27 mouse cellular contexts compared by ENCODE assay signal in the genomic region with DNA sequence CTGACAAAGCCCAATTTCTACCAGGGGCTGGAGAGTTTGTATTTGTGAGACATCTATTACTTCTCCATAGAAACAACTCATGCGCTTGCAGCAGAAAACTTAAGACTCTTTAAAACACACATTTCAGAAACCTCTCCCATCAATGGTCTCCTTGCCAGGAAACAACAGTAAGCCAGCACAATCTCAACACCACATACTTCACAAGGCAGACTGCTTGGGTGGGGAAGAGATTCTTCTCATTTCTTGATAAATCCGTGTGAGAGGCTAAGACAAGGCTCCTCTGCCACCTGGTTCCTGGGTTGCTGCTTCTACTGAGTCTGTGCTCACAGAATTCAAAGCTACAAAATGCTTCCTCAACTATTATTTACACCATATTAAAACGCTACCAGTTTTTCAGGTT. TPM values are rescaled to one million over a fixed set of nuclear protein-coding genes. Genes with fewer than 3 reads are reported as not detected.
DNase-seq lines count a peak whose midpoint lies in the region; ATAC-seq and TF ChIP-seq lines count a peak whose summit lies in the region.
"Had no signal": no experiment of that assay in that cellular context is flagged by ENCODE, and none has a peak within 500 bp of the region (broad histone marks: within the 10 kb centered on the region; RNA-seq: fewer than 3 reads in every experiment).

No protein-coding gene starts in this region.

- no peak for TF ChIP-seq CTCF in lung, postnatal 0 days (IDR thresholded peaks at IDR 0.05)
- no peak for TF ChIP-seq CTCF in lung, adult 2 months (IDR thresholded peaks at IDR 0.05; ENCODE audit: insufficient read depth, low read length)
- TF ChIP-seq CTCF in stomach, postnatal 0 days (IDR thresholded peaks at IDR 0.05; ENCODE audit: low read depth) = no peak

- no peak overlapping the region; the same call in 1 of the 2 replicates for H3K4me3 ChIP-seq in lung, postnatal 0 days (ENCODE audit: low read depth, low read length)
- H3K4me3 ChIP-seq in lung, adult 2 months (replicated peaks; ENCODE audit: extremely low read depth, low read depth, low read length) = no peak overlapping the region
- H3K4me3 ChIP-seq in stomach, postnatal 0 days (ENCODE audit: low read depth, low read length) = no peak overlapping the region
- H3K4me3 ChIP-seq: forebrain, embryonic 10.5 days; forebrain, embryonic 15.5 days; heart, embryonic 10.5 days; hindbrain, embryonic 10.5 days; hindbrain, embryonic 15.5 days; left cerebral cortex, adult 2 months; limb, embryonic 12.5 days; liver, embryonic 15.5 days; midbrain, embryonic 12.5 days; myocyte; neural tube, embryonic 12.5 days had no signal

- peak overlapping the region; percentile 30; the same call in 1 of the 2 replicates for H3K4me2 ChIP-seq in lung, postnatal 0 days (replicated peaks; ENCODE audit: low read depth, low read length)
- H3K4me2 ChIP-seq in stomach, postnatal 0 days (replicated peaks; ENCODE audit: low read depth) = no peak overlapping the region
- H3K4me2 ChIP-seq: forebrain, embryonic 15.5 days; hindbrain, embryonic 15.5 days; limb, embryonic 12.5 days; liver, embryonic 15.5 days; midbrain, embryonic 12.5 days; neural tube, embryonic 12.5 days had no signal

- H3K4me1 ChIP-seq in lung, postnatal 0 days (ENCODE audit: insufficient read depth, low read depth, low read length) = no peaks in the 10 kb centered on the region
- no peaks in the 10 kb centered on the region for H3K4me1 ChIP-seq in lung, adult 2 months (ENCODE audit: control insufficient read depth, insufficient read depth, low read length)
- no peaks in the 10 kb centered on the region for H3K4me1 ChIP-seq in stomach, postnatal 0 days (replicated peaks; ENCODE audit: control insufficient read depth, insufficient read depth)
- H3K4me1 ChIP-seq: forebrain, embryonic 10.5 days; hindbrain, embryonic 15.5 days; limb, embryonic 12.5 days; midbrain, embryonic 12.5 days; neural tube, embryonic 12.5 days had no signal

- ATAC-seq in lung, postnatal 0 days = peak; percentile 53
- no peak for ATAC-seq in stomach, postnatal 0 days (ENCODE audit: low FRiP score, low TSS enrichment)
- ATAC-seq: forebrain, embryonic 15.5 days; inflammation-experienced regulatory T-cells, adult 6 months had no signal

- no peaks in the 10 kb centered on the region for H3K27me3 ChIP-seq in lung, postnatal 0 days (replicated peaks; ENCODE audit: insufficient read depth, low read length)
- H3K27me3 ChIP-seq in stomach, postnatal 0 days (ENCODE audit: control insufficient read depth, insufficient read depth, low read length) = no peaks in the 10 kb centered on the region
- H3K27me3 ChIP-seq: forebrain, embryonic 15.5 days; hindbrain, embryonic 15.5 days; limb, embryonic 12.5 days; liver, embryonic 15.5 days; midbrain, embryonic 12.5 days; neural tube, embryonic 12.5 days had no signal

- H3K9me3 ChIP-seq in lung, postnatal 0 days (ENCODE audit: low read length) = no peaks in the 10 kb centered on the region
- no peaks in the 10 kb centered on the region for H3K9me3 ChIP-seq in stomach, postnatal 0 days (ENCODE audit: control insufficient read depth, low read length)
- H3K9me3 ChIP-seq: forebrain, embryonic 10.5 days; forebrain, embryonic 15.5 days; heart, embryonic 10.5 days; hindbrain, embryonic 10.5 days; limb, embryonic 12.5 days; liver, embryonic 15.5 days; midbrain, embryonic 12.5 days; neural tube, embryonic 12.5 days had no signal

- peak; percentile 78 for DNase-seq in heart, adult 11 months
- DNase-seq in heart, adult 9 months (ENCODE audit: low spot score in 2 of 2) = no peak
- DNase-seq in lung, postnatal 0 days (ENCODE audit: low spot score) = peak; percentile 35
- no peak for DNase-seq in lung, adult 2 months
- DNase-seq in brain, adult 2 months (ENCODE audit: low read depth, low spot score) = peak; percentile 21
- no peak for DNase-seq in stomach, postnatal 0 days (ENCODE audit: low spot score)
- DNase-seq in cerebellum, postnatal 25 days = no peak
- DNase-seq: adrenal gland, postnatal 36 days; cerebellum, adult 2 months; cerebellum, postnatal 14 days; gastrocnemius, postnatal 10 days; heart, postnatal 10 days; kidney, adult 11 months; kidney, postnatal 14 days; right cerebral cortex, postnatal 4 days had no signal

- TF ChIP-seq POLR2A in lung, adult 2 months (IDR thresholded peaks at IDR 0.05; ENCODE audit: borderline replicate concordance, extremely low read depth, low read depth, low read length) = no peak

- no peaks in the 10 kb centered on the region; the same call in 1 of the 2 replicates for H3K36me3 ChIP-seq in lung, postnatal 0 days (ENCODE audit: insufficient read depth, low read length)
- H3K36me3 ChIP-seq in stomach, postnatal 0 days (ENCODE audit: control insufficient read depth, insufficient read depth, low read length) = no peaks in the 10 kb centered on the region
- H3K36me3 ChIP-seq: forebrain, embryonic 10.5 days; forebrain, embryonic 15.5 days; heart, embryonic 10.5 days; hindbrain, embryonic 10.5 days; hindbrain, embryonic 15.5 days; limb, embryonic 12.5 days; midbrain, embryonic 12.5 days; neural tube, embryonic 12.5 days had no signal

- H3K27ac ChIP-seq in lung, postnatal 0 days (ENCODE audit: low read length) = peak overlapping the region; percentile 29; the same call in 1 of the 2 replicates
- H3K27ac ChIP-seq in stomach, postnatal 0 days (replicated peaks) = peak overlapping the region; percentile 35; the same call in 1 of the 2 replicates
- H3K27ac ChIP-seq: forebrain, embryonic 10.5 days; forebrain, embryonic 15.5 days; heart, embryonic 10.5 days; hindbrain, embryonic 10.5 days; hindbrain, embryonic 15.5 days; liver, embryonic 15.5 days; midbrain, embryonic 12.5 days; neural tube, embryonic 12.5 days had no signal

- 47% methylated on average over 3 of the region's 3 CpGs for WGBS in lung, postnatal 0 days
- 57% methylated on average over 3 of the region's 3 CpGs for WGBS in lung, adult 2 months
- 47% methylated on average over 3 of the region's 3 CpGs for WGBS in stomach, postnatal 0 days

- H3K9ac ChIP-seq in lung, postnatal 0 days (replicated peaks; ENCODE audit: low read depth) = no peak overlapping the region
- H3K9ac ChIP-seq in stomach, postnatal 0 days (ENCODE audit: low read length) = no peak overlapping the region
- H3K9ac ChIP-seq: forebrain, embryonic 15.5 days; hindbrain, embryonic 15.5 days; limb, embryonic 12.5 days; liver, embryonic 15.5 days; midbrain, embryonic 12.5 days; neural tube, embryonic 12.5 days had no signal

- TF ChIP-seq EP300 in lung, postnatal 0 days (IDR thresholded peaks at IDR 0.05) = peak; percentile 57
- TF ChIP-seq EP300 in stomach, postnatal 0 days (optimal IDR thresholded peaks at IDR 0.05) = no peak

RNA-seq across cellular contexts. Expression of gene Cacybp, which starts 37.1 kb away (rescaled TPM):
- polyA plus RNA-seq in lung, postnatal 0 days (2015; fragmentation: Nextera tagmentation; extraction: Ambion mirVana) = 82.5 and 102 TPM in 2 replicates
- polyA plus RNA-seq in lung, adult 2 months (2012; rRNA removed) = 4.9 and 5.7 TPM in 2 replicates
- 106 and 119 TPM in 2 replicates for polyA plus RNA-seq in stomach, postnatal 0 days (2015; fragmentation: Nextera tagmentation; extraction: Ambion mirVana)

RNA-seq across cellular contexts. Expression of gene Mrps14, which starts 54.8 kb away (rescaled TPM):
- polyA plus RNA-seq in lung, postnatal 0 days (2015; fragmentation: Nextera tagmentation; extraction: Ambion mirVana) = 176 and 180 TPM in 2 replicates
- 11.8 and 18.0 TPM in 2 replicates for polyA plus RNA-seq in lung, adult 2 months (2012; rRNA removed)
- polyA plus RNA-seq in stomach, postnatal 0 days (2015; fragmentation: Nextera tagmentation; extraction: Ambion mirVana) = 248 and 259 TPM in 2 replicates

Comparison
In these comparisons a context has a peak if more than half of its experiments do, and no peak if none do; other contexts are left out.
1. DNase-seq: peak in heart, adult 11 months (single experiment), lung, postnatal 0 days (single experiment) and brain, adult 2 months (single experiment); none in heart, adult 9 months (0 of 2), lung, adult 2 months (single experiment), stomach, postnatal 0 days (single experiment) and cerebellum, postnatal 25 days (0 of 2).
2. RNA of gene Cacybp, which starts 37.1 kb away (polyA plus RNA-seq): 106 to 119 TPM in stomach, postnatal 0 days and 82.5 to 102 TPM in lung, postnatal 0 days; 4.9 to 5.7 TPM in lung, adult 2 months; every median in the first group is over 10 times any median in the second.